Mouse (Mus musculus): Measurements from ENCODE around the gene Car2. TPM values are rescaled to one million over a fixed set of nuclear protein-coding genes. Genes with fewer than 3 reads are reported as not detected.

Gene Car2
- total RNA-seq, 1 experiment = 132 TPM

DNA sequence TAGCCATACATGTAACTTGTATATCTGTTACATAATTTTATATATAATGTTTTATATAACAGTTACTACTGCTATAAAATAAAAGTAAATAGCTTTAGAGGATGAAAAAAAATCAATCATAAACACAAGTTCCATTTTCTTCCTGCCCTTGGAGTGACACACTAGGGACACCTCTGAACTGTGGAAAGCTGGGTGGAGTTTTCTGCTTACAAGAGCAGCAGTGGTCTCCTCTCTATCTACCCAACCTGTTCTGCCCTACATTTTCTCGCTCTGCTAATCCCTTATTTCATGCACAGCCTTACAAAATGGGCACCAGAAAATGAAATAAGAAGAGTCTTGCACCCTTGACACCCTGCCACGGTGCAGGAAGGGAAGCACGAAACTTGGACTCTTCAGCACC, 6.8 kb upstream of the Car2 start:
- H3K27ac ChIP-seq (ENCODE audit: insufficient read depth, low read depth, low read length, poor library complexity, severe bottlenecking) = no peak overlapping the region
- no peak for DNase-seq (ENCODE audit: low read depth, low spot score)
- in situ Hi-C loops (cut with MboI; ENCODE audit: low sequenced_read_pairs in 2 of 2, unreplicated experiment in 2 of 2) = loop anchor here in 1 of 2 experiments (10.0 kb wide), 1 partner anchor 316 kb away; no protein-coding TSS in a partner anchor

DNA sequence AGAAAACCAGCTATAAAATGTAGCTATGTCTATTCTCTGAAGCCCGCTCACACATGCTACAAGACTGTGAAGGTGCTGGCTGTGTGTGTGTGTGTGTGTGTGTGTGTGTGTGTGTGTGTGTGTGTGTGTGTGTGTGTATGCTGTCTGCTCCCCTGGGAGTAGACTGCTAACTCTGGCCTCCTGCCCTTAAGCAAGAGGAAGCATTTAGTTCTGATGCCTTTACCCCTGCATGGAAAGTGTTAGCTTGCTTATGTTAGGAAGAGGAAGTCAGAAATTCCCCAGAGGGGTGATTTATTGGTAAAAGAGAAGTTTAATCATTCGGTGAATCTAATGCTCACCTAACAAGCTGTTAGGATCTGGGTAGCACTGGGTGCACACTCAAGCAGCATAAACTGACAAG, 5.8 kb upstream of the Car2 start:
- TF ChIP-seq MAFK (IDR thresholded peaks at IDR 0.05; ENCODE audit: insufficient read depth, low read depth, low read length) (no peak), ZC3H11A (IDR thresholded peaks at IDR 0.05; ENCODE audit: borderline replicate concordance, low read depth, low read length) (no peak), CHD2 (IDR thresholded peaks at IDR 0.05; ENCODE audit: low read depth, low read length) (no peak), HCFC1 (IDR thresholded peaks at IDR 0.05; ENCODE audit: borderline replicate concordance, insufficient read depth, low read length) (no peak), ZNF384 (IDR thresholded peaks at IDR 0.05; ENCODE audit: low read depth, low read length) (no peak)
- Histone ChIP-seq H3K27ac (ENCODE audit: insufficient read depth, low read depth, low read length, poor library complexity, severe bottlenecking) (no peak overlapping the region), H3K4me1 (ENCODE audit: control insufficient read depth in 2 of 2, insufficient read depth in 2 of 2, low read length in 2 of 2, poor library complexity in 1 of 2) (no peaks in the 10 kb centered on the region), H3K4me3 (ENCODE audit: insufficient read depth in 1 of 2, low read depth in 1 of 2, low read length in 2 of 2, poor library complexity in 1 of 2, severe bottlenecking in 1 of 2) (no peak overlapping the region), H3K36me3 (ENCODE audit: control insufficient read depth, insufficient read depth, low read length, poor library complexity, severe bottlenecking) (no peaks in the 10 kb centered on the region), H3K9me3 (ENCODE audit: control insufficient read depth, insufficient read depth, low read depth, low read length) (no peaks in the 10 kb centered on the region), H3K9ac (ENCODE audit: insufficient read depth, low read depth, low read length, poor library complexity, severe bottlenecking) (no peak overlapping the region)
- in situ Hi-C loops (cut with MboI; ENCODE audit: low sequenced_read_pairs in 2 of 2, unreplicated experiment in 2 of 2) = no loop called here
- DNase-seq (ENCODE audit: low read depth, low spot score) = no peak

More for the DNA sequence above, 6.8 kb upstream of the Car2 start:
- Histone ChIP-seq H3K4me3 (ENCODE audit: insufficient read depth in 1 of 2, low read depth in 1 of 2, low read length in 2 of 2, poor library complexity in 1 of 2, severe bottlenecking in 1 of 2) (no peak overlapping the region), H3K9ac (ENCODE audit: insufficient read depth, low read depth, low read length, poor library complexity, severe bottlenecking) (no peak overlapping the region), H3K9me3 (ENCODE audit: control insufficient read depth, insufficient read depth, low read depth, low read length) (no peaks in the 10 kb centered on the region), H3K4me1 (ENCODE audit: control insufficient read depth in 2 of 2, insufficient read depth in 2 of 2, low read length in 2 of 2, poor library complexity in 1 of 2) (0 out of 4 replicates have a peak, but pooled peaks cover 0 to 2% of the 10 kb centered on the region in 2 experiments), H3K36me3 (ENCODE audit: control insufficient read depth, insufficient read depth, low read length, poor library complexity, severe bottlenecking) (no peaks in the 10 kb centered on the region)
- TF ChIP-seq ZC3H11A (IDR thresholded peaks at IDR 0.05; ENCODE audit: borderline replicate concordance, low read depth, low read length) (no peak), HCFC1 (IDR thresholded peaks at IDR 0.05; ENCODE audit: borderline replicate concordance, insufficient read depth, low read length) (no peak), ZNF384 (IDR thresholded peaks at IDR 0.05; ENCODE audit: low read depth, low read length) (no peak), MAFK (IDR thresholded peaks at IDR 0.05; ENCODE audit: insufficient read depth, low read depth, low read length) (no peak), CHD2 (IDR thresholded peaks at IDR 0.05; ENCODE audit: low read depth, low read length) (no peak)

- in situ Hi-C loops (cut with MboI; ENCODE audit: low sequenced_read_pairs in 2 of 2, unreplicated experiment in 2 of 2) = no loop called here
- DNase-seq (ENCODE audit: low read depth, low spot score) = no peak
- Histone ChIP-seq H3K9me3 (ENCODE audit: control insufficient read depth, insufficient read depth, low read depth, low read length) (no peaks in the 10 kb centered on the region), H3K9ac (ENCODE audit: insufficient read depth, low read depth, low read length, poor library complexity, severe bottlenecking) (no peak overlapping the region), H3K27ac (ENCODE audit: insufficient read depth, low read depth, low read length, poor library complexity, severe bottlenecking) (no peak overlapping the region), H3K4me1 (ENCODE audit: control insufficient read depth in 2 of 2, insufficient read depth in 2 of 2, low read length in 2 of 2, poor library complexity in 1 of 2) (no peaks in the 10 kb centered on the region), H3K36me3 (ENCODE audit: control insufficient read depth, insufficient read depth, low read length, poor library complexity, severe bottlenecking) (no peaks in the 10 kb centered on the region), H3K4me3 (ENCODE audit: insufficient read depth in 1 of 2, low read depth in 1 of 2, low read length in 2 of 2, poor library complexity in 1 of 2, severe bottlenecking in 1 of 2) (no peak overlapping the region)
- no peak for TF ChIP-seq ZNF384 (IDR thresholded peaks at IDR 0.05; ENCODE audit: low read depth, low read length)
- no peak for TF ChIP-seq ZC3H11A (IDR thresholded peaks at IDR 0.05; ENCODE audit: borderline replicate concordance, low read depth, low read length)
- TF ChIP-seq CHD2 (IDR thresholded peaks at IDR 0.05; ENCODE audit: low read depth, low read length) = no peak
- no peak for TF ChIP-seq HCFC1 (IDR thresholded peaks at IDR 0.05; ENCODE audit: borderline replicate concordance, insufficient read depth, low read length)
- no peak for TF ChIP-seq MAFK (IDR thresholded peaks at IDR 0.05; ENCODE audit: insufficient read depth, low read depth, low read length)
Observed at GRCm38 (mm10) chr3:14882005-14882404, 4.1 kb upstream of the Car2 start.

GRCm38 (mm10) chr3:14882756-14883155, 3.3 kb upstream of the Car2 start:
- no peak for TF ChIP-seq HCFC1 (IDR thresholded peaks at IDR 0.05; ENCODE audit: borderline replicate concordance, insufficient read depth, low read length)
- TF ChIP-seq ZNF384 (IDR thresholded peaks at IDR 0.05; ENCODE audit: low read depth, low read length) = no peak
- TF ChIP-seq CHD2 (IDR thresholded peaks at IDR 0.05; ENCODE audit: low read depth, low read length) = no peak
- no peak for TF ChIP-seq MAFK (IDR thresholded peaks at IDR 0.05; ENCODE audit: insufficient read depth, low read depth, low read length)
- TF ChIP-seq ZC3H11A (IDR thresholded peaks at IDR 0.05; ENCODE audit: borderline replicate concordance, low read depth, low read length) = no peak
- H3K4me1 ChIP-seq (ENCODE audit: control insufficient read depth in 2 of 2, insufficient read depth in 2 of 2, low read length in 2 of 2, poor library complexity in 1 of 2) = no peaks in the 10 kb centered on the region
- in situ Hi-C loops (cut with MboI; ENCODE audit: low sequenced_read_pairs in 2 of 2, unreplicated experiment in 2 of 2) = no loop called here
- no peak overlapping the region for H3K4me3 ChIP-seq (ENCODE audit: insufficient read depth in 1 of 2, low read depth in 1 of 2, low read length in 2 of 2, poor library complexity in 1 of 2, severe bottlenecking in 1 of 2)
- DNase-seq (ENCODE audit: low read depth, low spot score) = no peak
- H3K27ac ChIP-seq (ENCODE audit: insufficient read depth, low read depth, low read length, poor library complexity, severe bottlenecking) = no peak overlapping the region
- no peaks in the 10 kb centered on the region for H3K9me3 ChIP-seq (ENCODE audit: control insufficient read depth, insufficient read depth, low read depth, low read length)
- H3K36me3 ChIP-seq (ENCODE audit: control insufficient read depth, insufficient read depth, low read length, poor library complexity, severe bottlenecking) = no peaks in the 10 kb centered on the region
- no peak overlapping the region for H3K9ac ChIP-seq (ENCODE audit: insufficient read depth, low read depth, low read length, poor library complexity, severe bottlenecking)

GRCm38 (mm10) chr3:14884826-14885225, 1.2 kb upstream of the Car2 start:
- Histone ChIP-seq H3K4me3 (ENCODE audit: insufficient read depth in 1 of 2, low read depth in 1 of 2, low read length in 2 of 2, poor library complexity in 1 of 2, severe bottlenecking in 1 of 2) (no peak overlapping the region), H3K36me3 (ENCODE audit: control insufficient read depth, insufficient read depth, low read length, poor library complexity, severe bottlenecking) (peaks cover 9% of the 10 kb centered on the region), H3K9ac (ENCODE audit: insufficient read depth, low read depth, low read length, poor library complexity, severe bottlenecking) (no peak overlapping the region), H3K4me1 (ENCODE audit: control insufficient read depth in 2 of 2, insufficient read depth in 2 of 2, low read length in 2 of 2, poor library complexity in 1 of 2) (peaks cover 2% of the 10 kb centered on the region in 2 experiments; a peak in 2 of 4 replicates), H3K9me3 (ENCODE audit: control insufficient read depth, insufficient read depth, low read depth, low read length) (no peaks in the 10 kb centered on the region), H3K27ac (ENCODE audit: insufficient read depth, low read depth, low read length, poor library complexity, severe bottlenecking) (no peak overlapping the region)
- in situ Hi-C loops (cut with MboI; ENCODE audit: low sequenced_read_pairs in 2 of 2, unreplicated experiment in 2 of 2) = no loop called here
- no peak for DNase-seq (ENCODE audit: low read depth, low spot score)
- TF ChIP-seq MAFK (IDR thresholded peaks at IDR 0.05; ENCODE audit: insufficient read depth, low read depth, low read length) (no peak), CHD2 (IDR thresholded peaks at IDR 0.05; ENCODE audit: low read depth, low read length) (no peak), ZNF384 (IDR thresholded peaks at IDR 0.05; ENCODE audit: low read depth, low read length) (no peak), HCFC1 (IDR thresholded peaks at IDR 0.05; ENCODE audit: borderline replicate concordance, insufficient read depth, low read length) (no peak), ZC3H11A (IDR thresholded peaks at IDR 0.05; ENCODE audit: borderline replicate concordance, low read depth, low read length) (no peak)

Data from ES-E14 (cell line).